Mouse (Mus musculus): ENCODE measurements around the gene Frmd5. TPM values are rescaled to one million over a fixed set of nuclear protein-coding genes. Genes with fewer than 3 reads are reported as not detected.

Gene Frmd5
- polyA plus RNA-seq, 1 experiment from 2014 or later = 25.6 TPM

GRCm38 (mm10) chr2:121596621-121597020 is 210.3 kb downstream of the Frmd5 start:
- WGBS = 76% methylated on average over 2 of the region's 2 CpGs
- Histone ChIP-seq H3K36me3 (no peaks in the 10 kb centered on the region), H3K4me2 (no peak overlapping the region), H3K9ac (no peak overlapping the region), H3K9me3 (replicated peaks) (no peaks in the 10 kb centered on the region), H3K4me3 (no peak overlapping the region), H3K27me3 (replicated peaks) (no peaks in the 10 kb centered on the region), H3K27ac (ENCODE audit: poor library complexity, severe bottlenecking) (no peak overlapping the region), H3K4me1 (replicated peaks) (peaks cover 34% of the 10 kb centered on the region)
- ATAC-seq (ENCODE audit: insufficient number of reproducible peaks, low FRiP score) = no peak

GRCm38 (mm10) chr2:121594660-121595291 is 212.1 kb downstream of the Frmd5 start:
- Histone ChIP-seq H3K27me3 (replicated peaks) (no peaks in the 10 kb centered on the region), H3K27ac (ENCODE audit: poor library complexity, severe bottlenecking) (peak overlapping the region; percentile 74), H3K4me1 (replicated peaks) (peaks cover 23% of the 10 kb centered on the region), H3K9me3 (replicated peaks) (no peaks in the 10 kb centered on the region), H3K4me2 (peak overlapping the region; percentile 55), H3K36me3 (no peaks in the 10 kb centered on the region), H3K9ac (no peak overlapping the region), H3K4me3 (no peak overlapping the region)
- 10% methylated on average over 8 of the region's 8 CpGs for WGBS
- ATAC-seq (ENCODE audit: insufficient number of reproducible peaks, low FRiP score) = peak; percentile 58; the same call in 1 of the 2 replicates

GRCm38 (mm10) chr2:121594131-121594530 is 212.8 kb downstream of the Frmd5 start:
- WGBS = 40% methylated on average over 3 of the region's 3 CpGs
- H3K36me3 ChIP-seq = no peaks in the 10 kb centered on the region
- peak overlapping the region; percentile 55 for H3K4me2 ChIP-seq
- H3K27ac ChIP-seq (ENCODE audit: poor library complexity, severe bottlenecking) = peak overlapping the region; percentile 74; the same call in 1 of the 2 replicates
- H3K9ac ChIP-seq = no peak overlapping the region
- no peaks in the 10 kb centered on the region for H3K27me3 ChIP-seq (replicated peaks)
- no peak for ATAC-seq (ENCODE audit: insufficient number of reproducible peaks, low FRiP score)
- no peak overlapping the region for H3K4me3 ChIP-seq
- H3K4me1 ChIP-seq (replicated peaks) = peaks cover 23% of the 10 kb centered on the region
- H3K9me3 ChIP-seq (replicated peaks) = no peaks in the 10 kb centered on the region

GRCm38 (mm10) chr2:121588309-121588694 is 218.6 kb downstream of the Frmd5 start:
- H3K4me3 ChIP-seq = no peak overlapping the region
- peak; percentile 46 for ATAC-seq (ENCODE audit: insufficient number of reproducible peaks, low FRiP score)
- no peak overlapping the region; the same call in 1 of the 2 replicates for H3K9ac ChIP-seq
- peaks cover 33% of the 10 kb centered on the region for H3K4me1 ChIP-seq (replicated peaks)
- H3K27me3 ChIP-seq (replicated peaks) = no peaks in the 10 kb centered on the region
- H3K36me3 ChIP-seq = no peaks in the 10 kb centered on the region
- peak overlapping the region; percentile 15 for H3K4me2 ChIP-seq
- 29% methylated on average over 4 of the region's 4 CpGs for WGBS
- H3K27ac ChIP-seq (ENCODE audit: poor library complexity, severe bottlenecking) = no peak overlapping the region
- no peaks in the 10 kb centered on the region for H3K9me3 ChIP-seq (replicated peaks)

- H3K4me1 ChIP-seq (replicated peaks) = peaks cover 38% of the 10 kb centered on the region
- H3K4me2 ChIP-seq = peak overlapping the region; percentile 15
- peak; percentile 6; the same call in 1 of the 2 replicates for ATAC-seq (ENCODE audit: insufficient number of reproducible peaks, low FRiP score)
- no peaks in the 10 kb centered on the region for H3K36me3 ChIP-seq
- no peak overlapping the region for H3K4me3 ChIP-seq
- 31% methylated on average over 12 of the region's 12 CpGs for WGBS
- no peak overlapping the region; the same call in none of the 2 replicates for H3K9ac ChIP-seq
- no peaks in the 10 kb centered on the region for H3K9me3 ChIP-seq (replicated peaks)
- no peak overlapping the region for H3K27ac ChIP-seq (ENCODE audit: poor library complexity, severe bottlenecking)
- H3K27me3 ChIP-seq (replicated peaks) = no peaks in the 10 kb centered on the region
Observed at GRCm38 (mm10) chr2:121587523-121588308, 219.2 kb downstream of the Frmd5 start.

- H3K4me2 ChIP-seq = no peak overlapping the region
- H3K27me3 ChIP-seq (replicated peaks) = 0 out of 2 replicates have a peak, but pooled peaks cover 2% of the 10 kb centered on the region
- 0 out of 2 replicates have a peak overlapping the region, but pooled peaks have one; percentile 12 for H3K9ac ChIP-seq
- no peak for ATAC-seq (ENCODE audit: insufficient number of reproducible peaks, low FRiP score)
- no peak overlapping the region for H3K4me3 ChIP-seq
- H3K4me1 ChIP-seq (replicated peaks) = peaks cover 40% of the 10 kb centered on the region
- WGBS = 47% methylated on average over 5 of the region's 5 CpGs
- no peaks in the 10 kb centered on the region for H3K36me3 ChIP-seq
- H3K27ac ChIP-seq (ENCODE audit: poor library complexity, severe bottlenecking) = no peak overlapping the region
- no peaks in the 10 kb centered on the region for H3K9me3 ChIP-seq (replicated peaks)
Observed at GRCm38 (mm10) chr2:121584705-121585104, 222.2 kb downstream of the Frmd5 start.

- 48% methylated on average over 13 of the region's 13 CpGs for WGBS
- H3K36me3 ChIP-seq = no peaks in the 10 kb centered on the region
- H3K9ac ChIP-seq = no peak overlapping the region
- peaks cover 36% of the 10 kb centered on the region for H3K4me1 ChIP-seq (replicated peaks)
- peak; percentile 66; the same call in 1 of the 2 replicates for ATAC-seq (ENCODE audit: insufficient number of reproducible peaks, low FRiP score)
- H3K27ac ChIP-seq (ENCODE audit: poor library complexity, severe bottlenecking) = peak overlapping the region; percentile 11; the same call in 1 of the 2 replicates
- no peaks in the 10 kb centered on the region for H3K9me3 ChIP-seq (replicated peaks)
- H3K27me3 ChIP-seq (replicated peaks) = 0 out of 2 replicates have a peak, but pooled peaks cover 4% of the 10 kb centered on the region
- no peak overlapping the region for H3K4me3 ChIP-seq
- H3K4me2 ChIP-seq = no peak overlapping the region
Observed at GRCm38 (mm10) chr2:121583468-121584116, 223.3 kb downstream of the Frmd5 start.

- H3K27me3 ChIP-seq (replicated peaks) = 0 out of 2 replicates have a peak, but pooled peaks cover 4% of the 10 kb centered on the region
- no peak for ATAC-seq (ENCODE audit: insufficient number of reproducible peaks, low FRiP score)
- no peak overlapping the region for H3K4me2 ChIP-seq
- H3K4me1 ChIP-seq (replicated peaks) = peaks cover 29% of the 10 kb centered on the region
- H3K27ac ChIP-seq (ENCODE audit: poor library complexity, severe bottlenecking) = no peak overlapping the region
- H3K36me3 ChIP-seq = no peaks in the 10 kb centered on the region
- H3K9ac ChIP-seq = no peak overlapping the region
- no peak overlapping the region for H3K4me3 ChIP-seq
- H3K9me3 ChIP-seq (replicated peaks) = no peaks in the 10 kb centered on the region
- WGBS = 80% methylated on average over 13 of the region's 13 CpGs
Observed at GRCm38 (mm10) chr2:121582809-121583376, 224.0 kb downstream of the Frmd5 start.

- WGBS = 53% methylated on average over 8 of the region's 8 CpGs
- Histone ChIP-seq H3K27me3 (replicated peaks) (0 out of 2 replicates have a peak, but pooled peaks cover 7% of the 10 kb centered on the region), H3K4me2 (no peak overlapping the region), H3K4me1 (replicated peaks) (peaks cover 29% of the 10 kb centered on the region), H3K9me3 (replicated peaks) (no peaks in the 10 kb centered on the region), H3K4me3 (no peak overlapping the region), H3K9ac (no peak overlapping the region), H3K27ac (ENCODE audit: poor library complexity, severe bottlenecking) (peak overlapping the region; percentile 16; the same call in 1 of the 2 replicates), H3K36me3 (no peaks in the 10 kb centered on the region)
- no peak for ATAC-seq (ENCODE audit: insufficient number of reproducible peaks, low FRiP score)
Observed at GRCm38 (mm10) chr2:121575741-121576201, 231.1 kb downstream of the Frmd5 start.

GRCm38 (mm10) chr2:121574066-121574630 is 232.7 kb downstream of the Frmd5 start:
- Histone ChIP-seq H3K27ac (ENCODE audit: poor library complexity, severe bottlenecking) (no peak overlapping the region), H3K27me3 (replicated peaks) (0 out of 2 replicates have a peak, but pooled peaks cover 3% of the 10 kb centered on the region), H3K4me3 (no peak overlapping the region), H3K4me2 (no peak overlapping the region), H3K36me3 (no peaks in the 10 kb centered on the region), H3K9me3 (replicated peaks) (no peaks in the 10 kb centered on the region), H3K4me1 (replicated peaks) (peaks cover 31% of the 10 kb centered on the region), H3K9ac (no peak overlapping the region)
- 56% methylated on average over 9 of the region's 9 CpGs for WGBS
- ATAC-seq (ENCODE audit: insufficient number of reproducible peaks, low FRiP score) = no peak; the same call in 1 of the 2 replicates

Data from heart, embryonic 12.5 days (tissue).